Mouse (Mus musculus): ENCODE measurements around the gene 4933428G20Rik. TPM values are rescaled to one million over a fixed set of nuclear protein-coding genes. Genes with fewer than 3 reads are reported as not detected.

The 4933428G20Rik gene
- polyA plus RNA-seq, 1 experiment from 2014 or later: 1.7 TPM

DNA sequence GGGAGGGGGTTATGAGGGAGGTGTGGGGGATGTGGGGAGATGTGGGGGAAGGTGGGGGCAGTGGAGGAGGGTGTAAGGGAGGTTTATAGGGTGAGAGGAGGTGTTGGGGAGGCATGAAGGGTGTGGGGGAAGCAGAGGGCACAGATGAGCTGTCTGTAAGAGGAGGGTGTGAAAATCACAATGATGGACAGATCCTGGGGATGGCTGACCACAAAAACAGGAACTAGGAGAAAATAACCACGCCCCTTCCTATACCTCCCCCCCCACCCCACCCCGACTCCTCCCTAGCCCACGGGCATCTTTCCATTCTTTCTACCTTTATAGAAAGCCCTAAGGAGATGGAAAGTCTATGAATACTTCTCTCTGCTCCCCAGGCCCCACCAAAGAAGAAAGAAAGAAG is 40.0 kb upstream of the 4933428G20Rik start:
- H3K4me1 ChIP-seq: peaks cover 29% of the 10 kb centered on the region
- H3K36me3 ChIP-seq: no peaks in the 10 kb centered on the region
- ATAC-seq (ENCODE audit: insufficient number of reproducible peaks, low FRiP score, low TSS enrichment, low read depth): no peak
- 53% methylated on average over 3 of the region's 3 CpGs for WGBS
- no peak overlapping the region for H3K4me2 ChIP-seq (replicated peaks)
- no peak overlapping the region for H3K9ac ChIP-seq
- H3K27me3 ChIP-seq: peaks cover 65% of the 10 kb centered on the region
- H3K9me3 ChIP-seq (replicated peaks): no peaks in the 10 kb centered on the region
- no peak overlapping the region for H3K4me3 ChIP-seq (replicated peaks)
- H3K27ac ChIP-seq (replicated peaks): no peak overlapping the region

DNA sequence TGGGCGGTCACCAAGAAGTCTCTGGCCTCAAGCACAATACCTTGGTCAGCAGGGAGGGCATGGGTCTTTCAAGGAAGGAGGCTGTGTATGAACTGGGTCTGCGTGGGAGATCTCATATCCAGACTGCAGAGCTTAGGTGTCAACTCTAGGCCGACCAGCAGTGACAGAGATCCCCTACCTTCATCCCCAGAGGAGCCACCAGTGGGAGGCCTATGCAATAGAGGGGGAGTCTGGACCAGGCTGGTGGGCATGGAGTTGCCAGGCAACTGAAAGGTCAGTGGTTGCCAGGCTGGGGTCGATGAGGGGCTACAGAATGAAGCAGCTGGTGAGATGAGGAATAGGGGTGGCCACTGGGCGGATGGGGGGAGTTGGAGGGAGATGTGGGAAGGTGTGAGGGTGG is 39.5 kb upstream of the 4933428G20Rik start:
- 82% methylated on average over 5 of the region's 5 CpGs for WGBS
- H3K4me1 ChIP-seq: peaks cover 34% of the 10 kb centered on the region
- no peaks in the 10 kb centered on the region for H3K9me3 ChIP-seq (replicated peaks)
- no peaks in the 10 kb centered on the region for H3K36me3 ChIP-seq
- no peak overlapping the region for H3K4me2 ChIP-seq (replicated peaks)
- peaks cover 65% of the 10 kb centered on the region for H3K27me3 ChIP-seq
- H3K9ac ChIP-seq: no peak overlapping the region
- no peak for ATAC-seq (ENCODE audit: insufficient number of reproducible peaks, low FRiP score, low TSS enrichment, low read depth)
- H3K4me3 ChIP-seq (replicated peaks): no peak overlapping the region
- H3K27ac ChIP-seq (replicated peaks): no peak overlapping the region

DNA sequence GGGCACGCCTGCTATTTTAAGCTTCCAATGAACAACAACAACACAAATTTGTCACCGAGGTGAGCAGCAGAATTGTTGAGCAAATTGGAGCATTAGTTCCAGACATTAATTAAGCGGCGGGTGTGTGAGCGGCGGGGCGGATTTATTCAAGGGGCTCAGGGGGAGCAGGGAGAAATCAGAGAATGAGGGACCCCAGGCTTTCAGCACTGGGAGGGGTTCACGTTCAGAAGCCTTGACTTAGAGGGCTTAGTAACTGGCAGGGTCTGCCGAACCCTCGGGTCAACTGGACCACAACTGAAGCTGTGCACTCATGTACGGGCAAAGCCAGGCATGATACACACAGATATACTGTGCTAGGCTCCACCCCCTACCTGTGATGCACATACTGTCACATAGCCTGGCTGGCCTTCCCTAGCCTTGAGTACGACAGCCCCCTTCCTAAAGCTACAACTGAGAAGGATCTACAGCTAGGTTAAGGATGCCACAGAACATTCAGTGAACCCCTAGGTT is 37.5 kb upstream of the 4933428G20Rik start:
- H3K36me3 ChIP-seq: no peaks in the 10 kb centered on the region
- H3K4me1 ChIP-seq: peaks cover 48% of the 10 kb centered on the region
- 25% methylated on average over 12 of the region's 12 CpGs for WGBS
- peak overlapping the region; percentile 40 for H3K4me3 ChIP-seq (replicated peaks)
- no peaks in the 10 kb centered on the region for H3K9me3 ChIP-seq (replicated peaks)
- ATAC-seq (ENCODE audit: insufficient number of reproducible peaks, low FRiP score, low TSS enrichment, low read depth): no peak
- H3K27me3 ChIP-seq: peaks cover 68% of the 10 kb centered on the region
- no peak overlapping the region for H3K27ac ChIP-seq (replicated peaks)
- no peak overlapping the region for H3K9ac ChIP-seq
- H3K4me2 ChIP-seq (replicated peaks): peak overlapping the region; percentile 80

DNA sequence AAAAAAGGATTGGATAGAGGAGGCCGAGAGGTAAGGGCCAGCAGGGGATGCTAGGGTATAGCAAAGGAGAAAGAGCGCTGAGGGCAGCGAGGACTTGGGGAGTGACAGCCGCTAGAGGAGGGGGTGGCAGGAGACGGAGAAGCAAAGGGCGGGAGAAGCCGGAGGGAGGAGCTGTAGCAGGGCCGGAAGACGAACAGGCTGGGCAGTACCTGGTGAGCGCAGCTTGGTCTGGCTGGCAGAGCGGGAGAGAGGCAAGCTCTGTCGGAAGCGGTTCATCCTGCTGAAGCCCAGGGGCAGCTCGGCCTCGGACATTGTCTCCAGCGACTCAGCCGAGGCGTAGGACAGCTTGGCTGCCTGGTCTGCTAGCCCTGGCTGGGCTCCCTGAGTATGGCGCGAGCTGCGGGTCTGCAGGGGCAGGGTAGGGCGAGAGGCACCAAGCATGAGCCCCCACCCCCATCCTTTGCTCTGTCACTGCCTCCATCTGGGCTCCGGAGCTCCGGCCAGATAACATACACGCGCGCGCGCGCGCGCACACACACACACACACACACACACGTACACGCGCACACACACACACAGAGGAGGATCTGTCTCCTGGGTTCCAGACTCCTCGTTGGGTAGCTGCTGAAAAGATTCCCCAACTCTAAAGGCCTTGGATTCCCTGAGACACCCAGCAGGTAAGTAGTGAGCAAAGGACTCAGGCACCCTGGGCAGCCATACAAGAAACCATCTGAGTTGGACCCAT is 36.9 kb upstream of the 4933428G20Rik start:
- peaks cover 74% of the 10 kb centered on the region for H3K27me3 ChIP-seq
- no peaks in the 10 kb centered on the region for H3K9me3 ChIP-seq (replicated peaks)
- no peak for ATAC-seq (ENCODE audit: insufficient number of reproducible peaks, low FRiP score, low TSS enrichment, low read depth)
- H3K4me3 ChIP-seq (replicated peaks): peak overlapping the region; percentile 40
- no peak overlapping the region for H3K27ac ChIP-seq (replicated peaks)
- no peak overlapping the region; the same call in 1 of the 2 replicates for H3K9ac ChIP-seq
- 6% methylated on average over 36 of the region's 36 CpGs for WGBS
- H3K4me1 ChIP-seq: peaks cover 54% of the 10 kb centered on the region
- peak overlapping the region; percentile 80 for H3K4me2 ChIP-seq (replicated peaks)
- no peaks in the 10 kb centered on the region for H3K36me3 ChIP-seq

DNA sequence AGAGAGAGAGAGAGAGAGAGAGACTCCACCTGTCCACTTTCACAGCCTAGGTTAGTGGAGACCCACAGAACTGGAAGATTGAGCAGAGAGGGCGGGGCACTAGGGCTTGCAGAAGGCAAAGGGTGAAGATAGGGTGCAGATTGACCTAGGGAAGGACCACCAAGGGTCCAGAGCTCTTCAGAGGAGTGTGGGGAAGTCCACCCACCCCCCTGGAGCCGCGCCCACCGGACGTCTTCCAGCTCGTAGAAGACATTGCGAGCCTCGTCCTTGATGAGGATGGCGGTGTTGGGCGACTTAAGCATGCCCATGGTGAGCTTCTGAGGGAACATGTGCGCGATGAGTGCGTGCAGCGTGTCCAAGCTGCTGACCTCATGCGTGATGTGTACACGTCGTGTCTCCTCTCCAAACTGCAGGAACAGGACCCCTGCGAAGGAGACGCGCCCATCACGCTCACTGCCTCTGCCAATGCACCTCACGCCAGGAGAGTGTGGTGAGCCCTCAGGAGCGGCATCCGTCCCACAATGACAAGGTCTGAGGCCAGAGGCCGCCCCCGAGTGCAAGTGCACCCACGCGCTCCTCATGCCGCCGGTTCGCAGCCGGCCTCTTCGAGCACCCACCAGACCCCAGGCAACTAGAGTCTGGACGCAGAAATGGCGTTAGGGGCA is 36.1 kb upstream of the 4933428G20Rik start:
- peak overlapping the region; percentile 80 for H3K4me2 ChIP-seq (replicated peaks)
- WGBS: 19% methylated on average over 35 of the region's 35 CpGs
- H3K36me3 ChIP-seq: no peaks in the 10 kb centered on the region
- no peaks in the 10 kb centered on the region for H3K9me3 ChIP-seq (replicated peaks)
- H3K4me3 ChIP-seq (replicated peaks): peak overlapping the region; percentile 40
- no peak for ATAC-seq (ENCODE audit: insufficient number of reproducible peaks, low FRiP score, low TSS enrichment, low read depth)
- H3K27ac ChIP-seq (replicated peaks): no peak overlapping the region
- no peak overlapping the region; the same call in 1 of the 2 replicates for H3K9ac ChIP-seq
- H3K27me3 ChIP-seq: peaks cover 77% of the 10 kb centered on the region
- peaks cover 57% of the 10 kb centered on the region for H3K4me1 ChIP-seq

DNA sequence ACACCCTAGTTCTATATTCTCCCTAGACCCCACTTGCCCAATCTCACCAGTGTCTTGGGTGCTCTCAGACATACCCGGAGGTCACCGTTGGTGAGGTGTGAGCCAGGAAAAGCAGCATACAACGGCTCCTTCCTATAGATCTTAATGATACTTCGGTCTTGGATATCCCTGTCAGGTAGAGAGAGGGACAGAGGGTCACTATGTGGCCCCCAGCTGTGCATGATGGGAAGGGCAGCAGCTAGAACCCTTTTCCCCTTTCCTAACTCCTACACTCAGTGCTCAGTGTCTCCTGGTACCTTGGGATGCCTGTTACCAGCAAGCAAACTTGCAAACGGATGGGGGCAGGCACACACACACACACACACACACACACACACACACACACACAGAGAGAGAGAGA is 35.5 kb upstream of the 4933428G20Rik start:
- no peak for ATAC-seq (ENCODE audit: insufficient number of reproducible peaks, low FRiP score, low TSS enrichment, low read depth)
- 43% methylated on average over 5 of the region's 5 CpGs for WGBS
- H3K4me1 ChIP-seq: peaks cover 51% of the 10 kb centered on the region

DNA sequence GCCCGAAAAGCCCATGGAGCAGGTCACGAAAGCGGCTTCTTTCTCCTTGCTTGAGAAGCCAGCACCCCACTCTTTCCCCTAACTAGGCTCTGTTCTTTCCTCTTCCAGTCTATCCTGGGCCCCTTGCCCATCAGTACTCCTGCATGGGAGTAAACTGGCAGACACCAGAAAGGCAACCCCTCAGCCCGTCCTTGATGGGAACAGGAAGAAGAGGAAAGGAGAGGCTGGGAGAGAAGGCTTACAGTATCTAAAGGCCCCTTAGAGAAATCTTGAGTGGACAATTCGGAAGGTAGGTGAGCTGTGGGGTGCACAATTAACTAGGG is 35.1 kb upstream of the 4933428G20Rik start:
- peaks cover 75% of the 10 kb centered on the region for H3K27me3 ChIP-seq
- no peaks in the 10 kb centered on the region for H3K36me3 ChIP-seq
- H3K4me1 ChIP-seq: peaks cover 47% of the 10 kb centered on the region
- H3K4me3 ChIP-seq (replicated peaks): peak overlapping the region; percentile 25
- H3K4me2 ChIP-seq (replicated peaks): no peak overlapping the region
- H3K9ac ChIP-seq: no peak overlapping the region
- no peak overlapping the region for H3K27ac ChIP-seq (replicated peaks)
- no peaks in the 10 kb centered on the region for H3K9me3 ChIP-seq (replicated peaks)
- 19% methylated on average over 5 of the region's 5 CpGs for WGBS
- ATAC-seq (ENCODE audit: insufficient number of reproducible peaks, low FRiP score, low TSS enrichment, low read depth): no peak

More for the DNA sequence above, 35.5 kb upstream of the 4933428G20Rik start:
- no peak overlapping the region for H3K27ac ChIP-seq (replicated peaks)
- peaks cover 75% of the 10 kb centered on the region for H3K27me3 ChIP-seq
- no peak overlapping the region for H3K4me2 ChIP-seq (replicated peaks)
- no peaks in the 10 kb centered on the region for H3K36me3 ChIP-seq
- no peak overlapping the region for H3K9ac ChIP-seq
- H3K4me3 ChIP-seq (replicated peaks): no peak overlapping the region
- H3K9me3 ChIP-seq (replicated peaks): no peaks in the 10 kb centered on the region

DNA sequence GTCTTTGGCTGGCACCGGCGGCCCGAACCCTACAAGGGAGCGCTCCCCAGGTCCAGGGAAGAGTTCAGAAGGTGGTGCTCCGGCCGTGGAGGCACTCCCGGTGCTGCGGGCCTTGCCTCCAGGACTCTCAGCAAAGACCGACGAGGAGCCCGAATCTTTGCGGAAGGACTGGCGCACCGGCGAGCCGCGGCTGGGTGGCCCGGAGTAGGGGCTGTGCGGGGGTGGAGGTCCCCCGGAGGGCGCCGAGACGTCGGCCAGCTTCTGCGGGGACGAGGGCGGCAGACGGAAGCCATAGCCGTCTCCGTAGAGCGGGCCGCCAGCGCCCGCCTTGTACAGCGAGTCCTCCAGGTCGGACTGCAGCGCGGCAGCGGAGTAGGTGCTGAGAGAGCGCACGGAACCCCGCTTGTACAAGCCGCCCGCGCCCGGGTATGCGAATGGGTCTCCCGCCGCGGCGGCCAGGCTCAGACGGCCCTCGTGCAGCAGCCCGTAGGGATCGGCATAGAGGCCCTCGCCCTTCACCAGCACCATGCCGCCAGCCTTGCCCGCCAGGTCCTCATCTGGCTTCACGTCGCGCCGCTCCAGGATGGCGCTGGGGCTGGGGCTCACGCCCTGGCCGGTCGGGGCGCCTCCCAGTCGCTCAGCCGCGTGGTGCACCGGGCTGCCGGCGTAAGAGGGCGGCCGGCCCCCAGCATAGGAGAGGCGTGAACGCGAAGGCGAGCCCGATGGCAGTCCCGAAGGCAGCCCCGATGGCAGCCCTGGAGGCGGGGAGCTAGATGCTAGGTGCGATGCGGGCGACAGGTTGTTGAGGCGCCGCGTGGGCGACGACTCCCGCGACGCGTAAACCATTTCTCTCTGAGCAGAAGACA is 34.5 kb upstream of the 4933428G20Rik start:
- H3K4me3 ChIP-seq (replicated peaks): peak overlapping the region; percentile 25
- no peaks in the 10 kb centered on the region for H3K36me3 ChIP-seq
- ATAC-seq (ENCODE audit: insufficient number of reproducible peaks, low FRiP score, low TSS enrichment, low read depth): no peak
- no peak overlapping the region for H3K9ac ChIP-seq
- peaks cover 75% of the 10 kb centered on the region for H3K27me3 ChIP-seq
- no peaks in the 10 kb centered on the region for H3K9me3 ChIP-seq (replicated peaks)
- WGBS: 9% methylated on average over 94 of the region's 95 CpGs
- peak overlapping the region; percentile 42 for H3K4me2 ChIP-seq (replicated peaks)
- peaks cover 47% of the 10 kb centered on the region for H3K4me1 ChIP-seq
- no peak overlapping the region for H3K27ac ChIP-seq (replicated peaks)

DNA sequence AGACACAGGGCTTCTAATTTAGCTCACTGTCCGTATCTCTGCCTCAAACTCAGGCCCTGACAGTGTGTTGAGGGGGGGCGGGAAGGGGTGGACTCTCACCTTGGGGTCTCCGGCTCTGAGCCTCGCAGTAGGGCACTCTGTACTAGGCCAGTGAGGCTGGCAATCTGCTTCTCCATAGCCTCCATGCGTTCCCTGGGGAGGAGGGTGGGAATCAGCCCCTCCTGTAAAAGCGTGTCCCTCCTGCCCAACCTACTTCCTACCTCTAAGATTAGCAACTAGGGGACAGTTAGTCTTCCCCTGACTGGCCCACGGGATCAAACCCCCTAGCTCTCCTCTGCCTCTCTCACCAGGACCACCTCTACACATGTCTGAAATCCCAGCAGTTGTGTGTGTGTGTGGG is 33.5 kb upstream of the 4933428G20Rik start:
- H3K9ac ChIP-seq: no peak overlapping the region
- peaks cover 47% of the 10 kb centered on the region for H3K4me1 ChIP-seq
- H3K36me3 ChIP-seq: no peaks in the 10 kb centered on the region
- no peak for ATAC-seq (ENCODE audit: insufficient number of reproducible peaks, low FRiP score, low TSS enrichment, low read depth)
- H3K27ac ChIP-seq (replicated peaks): no peak overlapping the region
- H3K27me3 ChIP-seq: peaks cover 69% of the 10 kb centered on the region
- H3K4me2 ChIP-seq (replicated peaks): no peak overlapping the region
- WGBS: 26% methylated on average over 7 of the region's 7 CpGs
- no peaks in the 10 kb centered on the region for H3K9me3 ChIP-seq (replicated peaks)
- no peak overlapping the region for H3K4me3 ChIP-seq (replicated peaks)

DNA sequence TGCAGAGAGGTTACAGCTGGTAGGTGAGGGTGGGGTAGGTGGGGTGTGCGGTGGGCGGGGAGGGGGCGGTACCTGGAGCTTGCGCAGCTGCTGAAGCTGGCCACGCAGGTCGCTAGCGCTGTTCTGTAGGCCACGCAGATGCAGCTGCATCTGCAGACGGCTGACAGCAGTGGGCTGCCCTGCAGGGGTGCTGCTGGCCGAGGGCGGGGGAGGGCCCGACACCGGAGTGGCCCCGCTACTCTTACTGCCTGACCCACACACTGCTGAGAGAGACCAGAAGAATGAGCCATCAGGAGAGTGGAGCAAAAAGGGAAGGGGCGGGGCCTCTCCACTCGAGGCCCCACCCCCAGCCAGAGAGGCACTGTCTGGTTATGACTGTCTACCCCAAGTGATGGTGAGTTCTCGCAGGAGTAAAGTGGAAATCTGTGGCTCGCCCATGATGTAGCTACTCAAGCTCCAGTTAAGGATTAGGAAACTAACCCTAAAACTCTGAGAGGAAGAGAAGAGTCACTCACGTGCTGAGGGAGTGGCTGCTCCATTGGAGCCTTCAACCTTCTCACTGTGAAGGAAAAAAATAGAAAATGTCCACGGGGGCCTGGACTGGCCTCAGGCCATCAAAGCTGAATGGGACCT is 32.9 kb upstream of the 4933428G20Rik start:
- Histone ChIP-seq H3K9ac (no peak overlapping the region), H3K4me1 (peaks cover 47% of the 10 kb centered on the region), H3K4me3 (replicated peaks) (peak overlapping the region; percentile 27), H3K9me3 (replicated peaks) (no peaks in the 10 kb centered on the region), H3K27ac (replicated peaks) (no peak overlapping the region), H3K27me3 (peaks cover 68% of the 10 kb centered on the region), H3K36me3 (no peaks in the 10 kb centered on the region), H3K4me2 (replicated peaks) (peak overlapping the region; percentile 40)
- no peak for ATAC-seq (ENCODE audit: insufficient number of reproducible peaks, low FRiP score, low TSS enrichment, low read depth)
- 3% methylated on average over 20 of the region's 20 CpGs for WGBS

DNA sequence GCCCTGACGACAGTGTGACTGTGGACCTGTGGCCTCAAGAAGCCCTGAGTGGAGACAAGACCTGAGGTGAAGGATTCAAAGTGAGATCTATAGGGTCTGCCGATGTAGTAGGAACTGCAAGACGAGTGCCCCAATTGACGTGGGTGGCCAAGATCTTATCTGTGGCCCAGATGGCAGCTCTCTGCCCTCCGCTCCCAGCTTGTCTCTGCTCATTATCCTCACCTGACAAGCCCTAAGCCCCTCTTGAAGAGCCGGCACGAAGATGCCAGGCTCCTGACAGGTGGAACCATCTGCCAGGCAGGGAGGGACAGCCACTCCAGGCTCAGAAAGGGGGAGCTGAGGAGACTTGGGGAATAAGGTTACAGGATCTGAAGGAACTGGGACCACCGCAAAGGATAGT is 32.2 kb upstream of the 4933428G20Rik start:
- Histone ChIP-seq H3K27me3 (peaks cover 61% of the 10 kb centered on the region), H3K4me2 (replicated peaks) (peak overlapping the region; percentile 88), H3K4me3 (replicated peaks) (peak overlapping the region; percentile 46), H3K4me1 (peaks cover 44% of the 10 kb centered on the region), H3K27ac (replicated peaks) (no peak overlapping the region), H3K36me3 (no peaks in the 10 kb centered on the region), H3K9me3 (replicated peaks) (no peaks in the 10 kb centered on the region), H3K9ac (no peak overlapping the region)
- ATAC-seq (ENCODE audit: insufficient number of reproducible peaks, low FRiP score, low TSS enrichment, low read depth): no peak
- 10% methylated on average over 8 of the region's 8 CpGs for whole genome bisulfite sequencing

All from embryonic facial prominence, embryonic 15.5 days (tissue).